Mouse (Mus musculus) embryonic facial prominence, embryonic 14.5 days (tissue): Measurements from ENCODE around the gene Asrgl1. TPM values are rescaled to one million over a fixed set of nuclear protein-coding genes. Genes with fewer than 3 reads are reported as not detected.

Experiments
- ATAC-seq: fragments of 200-750 bp; cut with Nextera tagmentation; 2 replicates; pipeline ENCODE4 v1.8.0; 2017; ENCODE audit warnings: low read depth, moderate number of reproducible peaks, moderate TSS enrichment
- DNase-seq: peaks from one replicate; pipeline ENCODE4 v3.0.0-alpha.2; 2015; ENCODE audit warnings: low spot score
- H3K27ac ChIP-seq: fragments of 300-500 bp; sonication (generic); replicated peaks from 2 replicates; pipeline ENCODE4 v1.5.1; 2014; ENCODE audit warnings: low read depth, mild to moderate bottlenecking, low read length, moderate library complexity
- H3K27me3 ChIP-seq: fragments of 300-500 bp; sonication (generic); replicated peaks from 2 replicates; pipeline ENCODE4 v1.6.1; 2014; ENCODE audit warnings: low read length; ENCODE audit not compliant: control insufficient read depth, insufficient read depth
- H3K36me3 ChIP-seq: fragments of 300-500 bp; sonication (generic); 2 replicates; pipeline ENCODE4 v1.6.1; 2014; ENCODE audit warnings: low read length, mixed read lengths; ENCODE audit not compliant: control insufficient read depth, insufficient read depth
- H3K4me1 ChIP-seq: fragments of 300-500 bp; sonication (generic); 2 replicates; pipeline ENCODE4 v1.6.1; 2014; ENCODE audit warnings: antibody characterized with exemption, low read length; ENCODE audit not compliant: control insufficient read depth, insufficient read depth
- H3K4me2 ChIP-seq: fragments of 300-500 bp; sonication (generic); 2 replicates; pipeline ENCODE4 v1.6.1; 2014; ENCODE audit warnings: low read depth, mild to moderate bottlenecking, low read length, moderate library complexity, mixed read lengths
- H3K4me3 ChIP-seq: fragments of 300-500 bp; sonication (generic); 2 replicates; pipeline ENCODE4 v1.5.1; 2014; ENCODE audit warnings: low read depth, mild to moderate bottlenecking, low read length
- H3K9ac ChIP-seq: fragments of 300-500 bp; sonication (generic); 2 replicates; pipeline ENCODE4 v1.6.1; 2014; ENCODE audit warnings: low read depth, mild to moderate bottlenecking, low read length, moderate library complexity, mixed read lengths
- H3K9me3 ChIP-seq: fragments of 300-500 bp; sonication (generic); 2 replicates; pipeline ENCODE4 v1.6.1; 2016; ENCODE audit warnings: low read length; ENCODE audit not compliant: control insufficient read depth
- WGBS: fragments of 180-500 bp; shearing (Covaris S2); extraction: QIAGEN DNeasy Blood & Tissue Kit; methylation state at CpG from one replicate; pipeline ENCODE4 v1.1.7; 2014; 5-methylcytosine and 5-hydroxymethylcytosine counted together
- polyA plus RNA-seq: library from polyadenylated mRNA; unstranded; fragments of >200 nt; fragmentation: Nextera tagmentation; extraction: Ambion mirVana; gene quantifications from 2 replicates; pipeline ENCODE4 v1.2.1, GENCODE M21; 2014

The Asrgl1 gene
- polyA plus RNA-seq, 1 experiment from 2014 or later: 10.8 TPM

DNA sequence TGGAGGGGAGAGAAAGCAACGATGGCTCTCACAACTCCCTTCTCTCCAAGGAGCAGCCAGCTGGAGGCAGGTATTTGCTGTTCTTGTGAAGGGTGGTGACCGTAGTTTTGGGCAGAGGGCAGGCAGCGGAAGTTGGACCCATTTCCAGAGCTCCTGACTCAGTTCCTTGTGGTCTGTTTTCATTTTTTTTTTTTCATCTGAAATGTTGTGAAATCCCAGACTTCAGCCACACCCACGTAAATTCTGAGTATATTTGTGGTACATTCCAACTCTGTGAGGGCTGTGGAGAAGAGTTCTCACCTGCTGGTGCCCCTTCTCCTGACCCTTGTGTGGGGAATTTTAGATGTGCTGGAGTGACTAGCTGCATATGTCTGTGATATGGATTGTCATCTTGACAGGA, 75.3 kb downstream of the Asrgl1 start:
- DNase-seq (no peak), ATAC-seq (no peak)
- Histone ChIP-seq H3K4me3 (no peak overlapping the region), H3K9ac (no peak overlapping the region), H3K27me3 (no peaks in the 10 kb centered on the region), H3K27ac (no peak overlapping the region), H3K36me3 (no peaks in the 10 kb centered on the region), H3K9me3 (no peaks in the 10 kb centered on the region), H3K4me1 (no peaks in the 10 kb centered on the region), H3K4me2 (no peak overlapping the region)
- WGBS: 64% methylated on average over 4 of the region's 4 CpGs

Other genes starting within 250 kb of the Asrgl1 start
- 77.4 and 86.6 TPM in 2 replicates for gene 1810009A15Rik, start 246.8 kb downstream of the Asrgl1 start, polyA plus RNA-seq
- not detected in 2 replicates for gene Gm49416, start 246.7 kb downstream of the Asrgl1 start, polyA plus RNA-seq
- gene Ints5, start 242.6 kb downstream of the Asrgl1 start, polyA plus RNA-seq: 34.8 and 35.1 TPM in 2 replicates
- gene Ganab, start 237.6 kb downstream of the Asrgl1 start, polyA plus RNA-seq: 99.2 and 103 TPM in 2 replicates
- gene B3gat3, start 215.3 kb downstream of the Asrgl1 start, polyA plus RNA-seq: 42.3 and 42.4 TPM in 2 replicates
- gene Rom1, start 206.3 kb downstream of the Asrgl1 start, polyA plus RNA-seq: 2.2 and 2.5 TPM in 2 replicates
- gene Eml3, start 206.1 kb downstream of the Asrgl1 start, polyA plus RNA-seq: 18.2 and 20.4 TPM in 2 replicates
- 39.7 and 43.6 TPM in 2 replicates for gene Mta2, start 193.8 kb downstream of the Asrgl1 start, polyA plus RNA-seq
- 24.7 and 27.8 TPM in 2 replicates for gene Tut1, start 181.8 kb downstream of the Asrgl1 start, polyA plus RNA-seq
- 469 and 503 TPM in 2 replicates for gene Eef1g, start 168.6 kb downstream of the Asrgl1 start, polyA plus RNA-seq
- gene Ahnak, start 146.4 kb downstream of the Asrgl1 start, polyA plus RNA-seq: 44.8 and 57.6 TPM in 2 replicates
- not detected in 2 replicates for gene Scgb1a1, start 47.7 kb downstream of the Asrgl1 start, polyA plus RNA-seq